Mouse (Mus musculus): Measurements from ENCODE around the gene Agfg1.
A peak's percentile ranks its signal among the peaks of the same experiment; 100 is the strongest.

Gene Agfg1

DNA sequence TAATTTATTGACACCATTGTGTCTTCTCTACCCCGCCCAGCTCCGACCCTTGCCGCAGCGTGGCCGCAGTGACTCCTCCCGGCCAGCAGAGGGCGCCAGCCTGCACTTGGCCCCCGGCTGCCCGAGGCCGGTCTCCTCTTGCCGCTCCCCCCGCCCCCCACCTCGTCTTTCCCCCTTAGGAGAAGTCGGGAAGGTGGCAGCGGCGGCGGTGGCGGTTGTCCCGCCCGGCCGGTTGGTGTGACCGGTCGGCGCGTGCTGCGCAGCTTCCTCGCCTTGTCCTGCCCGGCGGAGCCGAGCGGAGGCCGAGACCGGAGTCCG is at the start of gene Agfg1:
TSS of gene Agfg1 (plus strand) at position 188 of the 318 bp plus-strand sequence.
- DNase-seq = peak; percentile 91 to 94

- no peak for DNase-seq
Observed at GRCm38 (mm10) chr1:82791105-82791504, 48.2 kb upstream of the Agfg1 start.

DNA sequence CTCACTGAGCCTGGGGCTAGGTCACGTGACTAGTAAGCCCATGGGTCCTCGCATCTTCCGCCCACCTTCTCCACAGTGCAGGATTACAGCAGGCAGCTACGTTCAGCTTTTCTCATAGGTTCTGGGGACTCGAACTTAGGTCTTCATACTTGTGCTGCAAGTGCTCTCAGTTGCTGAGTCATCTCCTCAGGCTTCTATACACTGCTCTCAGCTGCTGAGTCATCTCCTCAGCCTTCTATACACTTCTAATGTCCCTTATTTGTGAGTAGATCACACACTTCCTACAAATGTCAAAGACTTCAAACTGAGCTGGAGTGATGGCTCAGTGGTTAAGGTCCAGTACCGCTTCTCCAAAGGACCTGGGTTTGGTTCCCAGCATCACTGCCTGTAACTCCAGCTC is 47.0 kb upstream of the Agfg1 start:
- DNase-seq = no peak

DNA sequence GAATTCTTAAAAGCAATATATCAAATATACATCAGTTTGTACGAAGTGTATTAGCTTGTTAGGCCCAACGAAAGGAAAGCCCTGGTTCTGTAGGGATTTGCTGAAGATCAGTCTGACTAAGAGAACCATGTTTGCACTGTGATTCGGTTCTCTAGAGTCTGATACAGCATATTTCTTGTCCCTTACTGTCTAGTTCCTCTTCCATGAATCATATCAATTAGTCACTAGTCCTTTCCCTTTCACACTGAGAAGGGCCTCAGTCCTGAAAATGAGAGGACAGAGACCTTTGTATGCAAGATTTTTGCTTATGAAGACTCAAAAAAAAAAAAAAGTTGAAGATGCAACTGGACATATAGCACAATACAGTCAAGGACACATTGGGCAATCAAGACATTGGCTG is 46.2 kb upstream of the Agfg1 start:
- no peak for DNase-seq

GRCm38 (mm10) chr1:82793986-82794385 is 45.3 kb upstream of the Agfg1 start:
- DNase-seq = no peak

GRCm38 (mm10) chr1:82795211-82795610 is 44.1 kb upstream of the Agfg1 start:
- DNase-seq = no peak

- DNase-seq = peak; percentile 27 to 33
Observed at GRCm38 (mm10) chr1:82795702-82796443, 43.4 kb upstream of the Agfg1 start.

GRCm38 (mm10) chr1:82797088-82797487 is 42.2 kb upstream of the Agfg1 start:
- no peak for DNase-seq

- peak; percentile 15 to 29 for DNase-seq
Observed at GRCm38 (mm10) chr1:82798304-82798703, 41.0 kb upstream of the Agfg1 start.

DNA sequence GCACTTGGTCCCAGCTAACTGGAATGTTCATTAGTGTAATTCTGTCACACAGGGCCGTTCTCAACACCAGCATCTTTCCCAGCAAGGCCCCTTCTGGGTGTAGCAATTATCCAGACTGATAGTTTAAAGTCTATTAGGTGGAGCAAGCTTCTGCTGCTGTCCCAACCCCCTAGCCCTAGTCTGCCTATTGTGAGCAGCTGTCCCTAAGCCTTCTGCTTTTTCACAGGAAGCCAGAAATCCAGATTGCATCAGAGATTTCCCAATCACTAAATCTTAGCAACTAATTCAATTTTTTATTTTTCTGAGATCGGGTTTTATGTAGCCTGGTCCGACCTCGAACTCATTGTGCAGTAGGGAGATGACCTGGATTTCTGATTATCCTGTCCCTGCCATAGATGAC is 40.4 kb upstream of the Agfg1 start:
- DNase-seq = peak; percentile 17 to 25

GRCm38 (mm10) chr1:82801105-82801783 is 38.0 kb upstream of the Agfg1 start:
- DNase-seq = no peak

DNA sequence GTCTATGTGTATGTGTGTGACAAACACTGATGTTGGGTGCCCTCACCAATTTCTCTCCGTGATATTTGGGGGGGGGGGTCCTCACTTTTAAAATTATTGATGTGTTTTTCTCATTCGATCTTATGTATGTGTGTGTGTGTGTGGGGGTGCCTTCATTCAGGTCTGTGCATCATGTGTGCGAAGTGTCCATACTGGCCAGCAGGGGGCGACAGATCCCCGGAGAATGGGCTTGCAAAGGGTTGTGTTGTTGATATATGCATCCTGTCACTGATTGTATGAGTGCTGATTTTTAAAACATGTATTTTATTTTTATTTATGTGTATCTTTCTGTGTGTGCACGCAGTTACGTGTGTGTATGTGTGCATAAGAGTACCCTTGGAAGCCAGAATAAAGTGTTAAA is 35.7 kb upstream of the Agfg1 start:
- DNase-seq = no peak

DNA sequence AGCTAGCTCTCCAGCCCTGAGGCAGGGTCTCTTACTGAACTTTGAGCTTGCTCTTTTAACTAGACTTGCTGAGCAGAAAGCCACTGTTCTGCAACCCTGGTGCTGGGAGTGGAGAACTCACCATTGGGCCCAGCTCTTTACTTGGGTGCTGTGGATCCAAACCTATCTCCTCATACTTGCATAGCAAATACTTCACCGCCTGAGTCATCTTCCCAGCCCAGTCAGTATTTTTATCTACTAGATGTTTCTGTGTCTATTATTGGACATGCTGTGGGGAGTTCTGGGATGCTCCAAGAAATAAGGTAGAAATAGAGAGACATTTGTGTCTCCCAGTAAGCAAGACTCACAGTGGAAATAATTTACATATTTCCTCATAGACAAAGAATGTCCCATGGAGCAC is 35.2 kb upstream of the Agfg1 start:
- no peak for DNase-seq

DNA sequence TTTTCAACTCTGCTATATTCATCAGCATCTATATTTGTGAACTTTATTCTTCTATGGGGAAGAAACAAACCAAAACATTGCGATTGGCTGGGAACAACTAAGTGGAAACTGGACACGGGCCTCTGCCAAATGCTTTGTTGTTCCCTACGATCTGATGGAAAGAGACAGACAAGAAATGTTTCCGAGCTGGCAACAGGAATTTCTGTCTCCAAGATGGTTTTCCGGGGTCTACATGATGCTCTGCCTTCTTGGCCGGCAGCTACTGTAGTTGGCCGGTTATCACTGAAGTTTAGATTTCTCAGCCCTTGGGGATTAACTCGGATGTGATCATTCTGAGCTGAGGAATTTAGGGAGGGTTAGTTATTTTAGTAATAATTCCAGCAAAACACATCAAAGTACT is 32.9 kb upstream of the Agfg1 start:
- DNase-seq = no peak

GRCm38 (mm10) chr1:82807206-82807605 is 32.1 kb upstream of the Agfg1 start:
- no peak for DNase-seq

GRCm38 (mm10) chr1:82808564-82808963 is 30.7 kb upstream of the Agfg1 start:
- DNase-seq = no peak

GRCm38 (mm10) chr1:82811766-82812165 is 27.5 kb upstream of the Agfg1 start:
- DNase-seq = no peak

DNA sequence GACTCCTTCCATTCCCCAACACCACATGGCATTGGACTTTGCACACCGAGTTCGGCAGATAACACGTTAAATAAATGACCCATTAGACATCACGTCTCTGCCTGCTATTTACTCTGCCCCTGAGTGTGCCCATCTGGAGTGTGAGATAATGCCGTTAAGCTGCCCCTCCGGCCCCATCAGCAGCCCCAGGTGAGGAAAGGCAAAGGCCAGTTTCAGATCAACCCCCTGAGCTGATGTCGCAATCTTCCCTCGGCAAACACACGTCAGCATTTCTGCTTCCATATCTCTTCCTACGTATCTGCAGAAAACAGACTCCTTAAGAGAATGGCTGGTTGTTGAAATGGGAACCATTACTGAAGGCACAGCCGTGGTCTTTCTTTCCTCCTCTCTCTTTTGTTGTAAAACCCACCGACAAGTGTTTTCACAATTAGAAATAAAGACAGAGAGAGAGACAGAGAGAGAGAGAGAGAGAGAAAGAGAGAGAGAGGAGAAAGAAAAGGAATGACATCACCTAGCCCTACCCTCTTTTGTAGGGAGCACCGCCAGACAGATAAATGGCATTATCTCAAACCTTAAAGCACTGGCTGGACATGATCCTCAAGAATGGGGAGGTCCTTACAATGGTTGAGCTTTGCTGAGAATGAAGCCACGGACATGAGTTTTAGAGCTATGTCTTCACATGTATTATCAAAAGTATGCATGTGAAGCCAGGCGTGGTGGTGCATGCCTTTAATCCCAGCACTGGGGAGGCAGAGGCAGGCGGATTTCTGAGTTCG is 23.2 kb upstream of the Agfg1 start:
- DNase-seq = peak; percentile 56 to 70

DNA sequence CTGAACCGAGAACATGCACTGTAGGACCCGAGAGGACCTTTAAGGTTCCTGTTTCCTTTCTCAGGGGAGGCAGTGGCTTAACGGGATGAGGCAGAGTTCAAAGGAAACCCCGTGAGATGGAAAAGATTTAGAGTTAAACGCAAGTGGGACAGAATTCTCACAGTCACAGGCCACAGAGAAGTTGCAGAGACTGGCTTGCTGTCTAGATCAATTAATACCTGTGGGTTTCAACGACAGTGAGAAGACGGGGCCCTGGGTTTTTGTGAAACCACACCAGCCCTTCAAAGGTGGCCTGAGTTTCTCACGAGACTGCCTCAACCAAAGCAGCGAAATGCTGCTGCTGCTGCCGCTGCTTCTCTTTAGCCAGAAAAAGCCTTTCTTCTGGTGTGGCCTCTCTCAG is 19.9 kb upstream of the Agfg1 start:
- DNase-seq = no peak

GRCm38 (mm10) chr1:82820179-82820578 is 19.1 kb upstream of the Agfg1 start:
- DNase-seq = no peak

DNA sequence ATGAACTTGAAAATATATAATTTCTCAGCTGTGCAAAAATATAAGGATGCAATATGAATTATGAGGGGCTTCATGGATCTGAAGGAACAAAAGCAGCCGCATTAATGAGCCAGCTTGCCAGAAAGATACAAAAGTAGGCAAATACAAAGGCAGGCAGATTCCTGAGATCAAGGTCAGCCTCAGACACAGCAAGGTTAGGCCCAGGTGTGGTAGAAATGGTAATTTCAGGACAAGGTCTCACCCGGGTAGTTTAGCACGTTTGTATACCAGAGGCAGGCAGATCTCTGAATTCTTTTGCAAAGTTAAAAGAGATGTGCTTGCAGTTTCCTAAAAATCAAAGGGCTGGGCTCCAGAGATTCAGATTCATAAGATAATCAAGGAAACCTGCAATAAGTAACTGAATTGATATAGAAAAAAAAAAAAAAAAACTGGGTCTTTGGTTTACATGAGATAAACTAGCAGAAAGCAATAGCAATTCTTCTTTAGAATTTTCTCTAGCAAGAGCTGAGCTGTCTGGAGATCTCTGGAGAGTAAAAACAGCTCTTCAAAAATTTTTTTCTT is 18.6 kb upstream of the Agfg1 start:
- DNase-seq = no peak

DNA sequence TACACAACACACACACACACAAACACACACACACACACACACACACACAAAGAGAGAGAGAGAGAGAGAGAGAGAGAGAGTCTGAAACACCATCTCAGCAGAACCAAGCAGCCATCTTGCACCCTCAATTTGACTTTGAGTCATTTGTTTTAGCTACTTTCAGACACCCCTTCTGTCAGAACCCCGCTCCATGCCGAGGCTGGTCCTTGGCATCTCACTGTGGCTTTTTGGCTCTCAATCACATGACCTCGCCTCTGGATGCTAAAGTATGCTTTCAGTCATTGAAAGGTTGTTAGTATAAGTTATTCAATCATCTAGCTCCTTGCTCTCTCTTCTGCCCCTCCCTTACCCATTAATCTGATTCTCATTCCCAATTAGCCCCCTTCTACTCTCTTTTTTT is 17.4 kb upstream of the Agfg1 start:
- DNase-seq = no peak

DNA sequence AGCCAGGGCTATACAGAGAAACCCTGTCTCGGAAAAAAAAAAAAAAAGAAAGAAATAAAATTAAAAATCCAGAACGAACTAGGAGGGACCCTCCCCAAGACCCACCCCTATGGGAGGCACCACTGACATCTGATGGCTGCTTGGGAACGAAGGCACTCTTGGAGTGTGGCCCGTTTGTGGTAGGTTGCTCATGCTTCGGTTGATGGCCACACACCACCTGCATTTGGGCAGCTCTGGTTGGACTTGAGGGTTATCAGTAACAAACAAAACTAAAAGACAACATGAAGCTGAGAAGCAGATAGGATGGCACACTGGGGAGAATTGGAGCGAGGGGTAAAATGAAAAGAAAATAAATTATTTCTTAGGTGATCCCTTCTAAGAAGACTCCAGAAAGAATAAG is 15.1 kb upstream of the Agfg1 start:
- no peak for DNase-seq

GRCm38 (mm10) chr1:82825256-82825655 is 14.0 kb upstream of the Agfg1 start:
- DNase-seq = no peak
